Mouse (Mus musculus) myocyte (in vitro differentiated cells): ENCODE data around the gene Clcn5. TPM values are rescaled to one million over a fixed set of nuclear protein-coding genes. Genes with fewer than 3 reads are reported as not detected.

Experiments
- H3K27me3 ChIP-seq: one replicate; pipeline ENCODE4 v1.6.1; 2011; ENCODE audit not compliant: control insufficient read depth, insufficient read depth, insufficient read length
- H3K36me3 ChIP-seq: one replicate; pipeline ENCODE4 v1.6.1; 2011; ENCODE audit not compliant: control insufficient read depth, insufficient read depth
- H3K4me2 ChIP-seq: one replicate; pipeline ENCODE4 v1.6.1; 2011; ENCODE audit warnings: low read depth, control low read depth
- H3K4me3 ChIP-seq: one replicate; pipeline ENCODE4 v1.5.1; 2011; ENCODE audit warnings: mild to moderate bottlenecking, control low read depth, moderate library complexity
- H3K79me2 ChIP-seq: one replicate; pipeline ENCODE4 v1.6.1; 2011; ENCODE audit not compliant: control insufficient read depth, insufficient read depth
- H3ac ChIP-seq: one replicate; pipeline ENCODE4 v1.6.1; 2011; ENCODE audit not compliant: control insufficient read depth, insufficient read length
- CEBPB ChIP-seq: IDR thresholded peaks from 2 replicates; pipeline ENCODE4 v1.6.1; 2011; ENCODE audit warnings: mild to moderate bottlenecking, moderate library complexity; ENCODE audit not compliant: poor library complexity, insufficient read depth, severe bottlenecking
- E2F4 ChIP-seq: IDR thresholded peaks from one replicate; pipeline ENCODE4 v1.6.1; 2011; ENCODE audit warnings: mild to moderate bottlenecking, control low read depth, moderate library complexity; ENCODE audit not compliant: insufficient read depth
- MAX ChIP-seq: IDR thresholded peaks from one replicate; pipeline ENCODE4 v1.6.1; 2011; ENCODE audit warnings: low read depth, mild to moderate bottlenecking, control low read depth
- MYOD1 ChIP-seq, 3 experiments: IDR thresholded peaks; one replicate each; pipeline ENCODE4 v1.6.1; 2011; ENCODE audit warnings: control low read depth in 2 of 3, low read depth in 2 of 3, mild to moderate bottlenecking in 2 of 3, moderate library complexity in 1 of 3; ENCODE audit not compliant: insufficient read length in 2 of 3, control insufficient read depth in 1 of 3
- MYOG ChIP-seq, 3 experiments: IDR thresholded peaks; one replicate each; pipeline ENCODE4 v1.6.1; 2011; ENCODE audit warnings: control low read depth in 2 of 3, low read depth in 2 of 3, mild to moderate bottlenecking in 2 of 3; ENCODE audit not compliant: insufficient read length in 2 of 3, control insufficient read depth in 1 of 3, insufficient read depth in 1 of 3
- POLR2A ChIP-seq: IDR thresholded peaks from one replicate; pipeline ENCODE4 v1.6.1; 2011; ENCODE audit warnings: low read depth, mild to moderate bottlenecking, control low read depth, moderate library complexity; ENCODE audit not compliant: insufficient read length
- POLR2AphosphoS2 ChIP-seq: IDR thresholded peaks from one replicate; pipeline ENCODE4 v1.6.1; 2011; ENCODE audit warnings: low read depth, control low read depth; ENCODE audit not compliant: insufficient read length
- REST ChIP-seq: IDR thresholded peaks from one replicate; pipeline ENCODE4 v1.6.1; 2011; ENCODE audit warnings: mild to moderate bottlenecking, control low read depth, moderate library complexity; ENCODE audit not compliant: insufficient read depth, insufficient read length
- SRF ChIP-seq: IDR thresholded peaks from one replicate; pipeline ENCODE4 v1.6.1; 2011; ENCODE audit warnings: low read depth; ENCODE audit not compliant: control insufficient read depth, insufficient read length
- TCF12 ChIP-seq: IDR thresholded peaks from one replicate; pipeline ENCODE4 v1.6.1; 2011; ENCODE audit warnings: mild to moderate bottlenecking, control low read depth; ENCODE audit not compliant: poor library complexity, insufficient read depth, severe bottlenecking
- TCF3 ChIP-seq: IDR thresholded peaks from one replicate; pipeline ENCODE4 v1.6.1; 2011; ENCODE audit warnings: low read depth, control low read depth; ENCODE audit not compliant: insufficient read length
- USF1 ChIP-seq: IDR thresholded peaks from one replicate; pipeline ENCODE4 v1.6.1; 2011; ENCODE audit warnings: low read depth, mild to moderate bottlenecking, control low read depth, moderate library complexity
- polyA plus RNA-seq: library from polyadenylated mRNA; unstranded; fragments of >200 nt; fragmentation: generic; extraction: Trizol; gene quantifications from one replicate; pipeline ENCODE4 v1.2.1, GENCODE M21; 2012; ENCODE audit warnings: missing spikeins

Gene Clcn5
- polyA plus RNA-seq = 21.0 TPM

- Histone ChIP-seq H3K36me3 (peaks cover 6% of the 10 kb centered on the region), H3K4me2 (peak within 1 kb of the TSS; percentile 73), H3K27me3 (no peaks in the 10 kb centered on the region), H3K4me3 (peak within 1 kb of the TSS; percentile 64), H3ac (peak within 1 kb of the TSS; percentile 99), H3K79me2 (peaks cover 42% of the 10 kb centered on the region)
- peak; percentile 75 for TF ChIP-seq POLR2AphosphoS2
- TF ChIP-seq USF1 = no peak
- TF ChIP-seq MYOD1 (IDR thresholded peaks at IDR 0.05; ENCODE audit: control insufficient read depth in 1 of 3, insufficient read length in 2 of 3, low read depth in 2 of 3) = peak in 1 of 3 experiments; percentile 27
- peak; percentile 81 for TF ChIP-seq POLR2A
These were observed at the start of gene Clcn5 for GRCm38 (mm10) chrX:7319089-7319721. TSS of gene Clcn5 (minus strand) at chrX:7319358.

- Histone ChIP-seq H3K79me2 (no peaks in the 10 kb centered on the region), H3K27me3 (no peaks in the 10 kb centered on the region), H3K4me2 (no peak overlapping the region), H3K4me3 (no peak overlapping the region), H3K36me3 (no peaks in the 10 kb centered on the region), H3ac (no peak overlapping the region)
- TF ChIP-seq CEBPB = no peak
- no peak for TF ChIP-seq POLR2AphosphoS2
- TF ChIP-seq POLR2A = no peak
- no peak for TF ChIP-seq MYOD1 (IDR thresholded peaks at IDR 0.05; ENCODE audit: control insufficient read depth in 1 of 3, insufficient read length in 2 of 3, low read depth in 2 of 3)
- no peak for TF ChIP-seq MYOG (IDR thresholded peaks at IDR 0.05; ENCODE audit: control insufficient read depth in 1 of 3, insufficient read depth in 1 of 3, insufficient read length in 2 of 3, low read depth in 2 of 3)
- no peak for TF ChIP-seq MAX
- no peak for TF ChIP-seq E2F4
These were observed 6.3 kb upstream of the Clcn5 start for GRCm38 (mm10) chrX:7325455-7325854.

- Histone ChIP-seq H3K4me2 (no peak overlapping the region), H3K4me3 (no peak overlapping the region), H3K79me2 (peaks cover 12% of the 10 kb centered on the region), H3K27me3 (no peaks in the 10 kb centered on the region), H3K36me3 (no peaks in the 10 kb centered on the region), H3ac (no peak overlapping the region)
- TF ChIP-seq MAX (no peak), POLR2AphosphoS2 (no peak), POLR2A (no peak), USF1 (no peak), TCF3 (no peak), E2F4 (no peak)
These were observed 3.1 kb upstream of the Clcn5 start for GRCm38 (mm10) chrX:7322288-7322687.

- H3K4me2 ChIP-seq = no peak overlapping the region
- TF ChIP-seq TCF3 = no peak
- TF ChIP-seq MYOG (IDR thresholded peaks at IDR 0.05; ENCODE audit: control insufficient read depth in 1 of 3, insufficient read depth in 1 of 3, insufficient read length in 2 of 3, low read depth in 2 of 3) = no peak
- TF ChIP-seq POLR2A = no peak
- no peak for TF ChIP-seq TCF12
- no peak for TF ChIP-seq REST
- no peak for TF ChIP-seq CEBPB
- peaks cover 4% of the 10 kb centered on the region for H3K36me3 ChIP-seq
- no peak overlapping the region for H3ac ChIP-seq
- no peaks in the 10 kb centered on the region for H3K27me3 ChIP-seq
- peaks cover 29% of the 10 kb centered on the region for H3K79me2 ChIP-seq
- no peak overlapping the region for H3K4me3 ChIP-seq
These were observed 1.4 kb upstream of the Clcn5 start for GRCm38 (mm10) chrX:7320571-7320970.

- H3K4me2 ChIP-seq = peak overlapping the region; percentile 73
- peak overlapping the region; percentile 99 for H3ac ChIP-seq
- TF ChIP-seq POLR2A = no peak
- TF ChIP-seq POLR2AphosphoS2 = no peak
- no peak for TF ChIP-seq REST
- TF ChIP-seq USF1 = no peak
- TF ChIP-seq TCF12 = no peak
- no peak for TF ChIP-seq CEBPB
- no peak for TF ChIP-seq TCF3
- TF ChIP-seq MYOG (IDR thresholded peaks at IDR 0.05; ENCODE audit: control insufficient read depth in 1 of 3, insufficient read depth in 1 of 3, insufficient read length in 2 of 3, low read depth in 2 of 3) = no peak
- no peak for TF ChIP-seq SRF
- no peak for TF ChIP-seq MYOD1 (IDR thresholded peaks at IDR 0.05; ENCODE audit: control insufficient read depth in 1 of 3, insufficient read length in 2 of 3, low read depth in 2 of 3)
- TF ChIP-seq E2F4 = no peak
- TF ChIP-seq MAX = no peak
- H3K27me3 ChIP-seq = no peaks in the 10 kb centered on the region
- H3K4me3 ChIP-seq = peak overlapping the region; percentile 64
- peaks cover 6% of the 10 kb centered on the region for H3K36me3 ChIP-seq
- peaks cover 49% of the 10 kb centered on the region for H3K79me2 ChIP-seq
These were observed 570 bp downstream of the Clcn5 start for GRCm38 (mm10) chrX:7318551-7319025.
